Mouse (Mus musculus) hindbrain, embryonic 15.5 days (tissue): ENCODE measurements around the gene Ddx54. TPM values are rescaled to one million over a fixed set of nuclear protein-coding genes. Genes with fewer than 3 reads are reported as not detected.
A peak's percentile ranks its signal among the peaks of the same experiment; 100 is the strongest.

Source experiments
- ATAC-seq: fragments of 200-750 bp; cut with Nextera tagmentation; 2 replicates; pipeline ENCODE4 v1.8.0; 2017; ENCODE audit warnings: low read depth, moderate number of reproducible peaks, moderate TSS enrichment; ENCODE audit not compliant: low FRiP score
- H3K27ac ChIP-seq: fragments of 300-500 bp; sonication (generic); replicated peaks from 2 replicates; pipeline ENCODE4 v1.5.1; 2015; ENCODE audit warnings: mild to moderate bottlenecking, inconsistent platforms
- H3K27me3 ChIP-seq: fragments of 300-500 bp; sonication (generic); 2 replicates; pipeline ENCODE4 v1.6.1; 2015; ENCODE audit warnings: control low read depth, inconsistent platforms
- H3K36me3 ChIP-seq: fragments of 300-500 bp; sonication (generic); 2 replicates; pipeline ENCODE4 v1.6.1; 2015; ENCODE audit warnings: control low read depth, inconsistent platforms
- H3K4me1 ChIP-seq: fragments of 300-500 bp; sonication (generic); replicated peaks from 2 replicates; pipeline ENCODE4 v1.6.1; 2015; ENCODE audit warnings: control low read depth, inconsistent platforms
- H3K4me2 ChIP-seq: fragments of 300-500 bp; sonication (generic); 2 replicates; pipeline ENCODE4 v1.6.1; 2015; ENCODE audit warnings: moderate library complexity, mild to moderate bottlenecking, inconsistent platforms
- H3K4me3 ChIP-seq: fragments of 300-500 bp; sonication (generic); 2 replicates; pipeline ENCODE4 v1.5.1; 2015; ENCODE audit warnings: mild to moderate bottlenecking, inconsistent platforms
- H3K9ac ChIP-seq: fragments of 300-500 bp; sonication (generic); 2 replicates; pipeline ENCODE4 v1.6.1; 2015; ENCODE audit warnings: inconsistent platforms
- H3K9me3 ChIP-seq: fragments of 300-500 bp; sonication (generic); 2 replicates; pipeline ENCODE4 v1.6.1; 2016; ENCODE audit warnings: control low read depth, inconsistent platforms
- WGBS: fragments of 180-500 bp; shearing (Covaris S2); methylation state at CpG from one replicate; pipeline ENCODE4 v1.1.7; 2015; 5-methylcytosine and 5-hydroxymethylcytosine counted together
- polyA plus RNA-seq: library from polyadenylated mRNA; unstranded; fragments of >200 nt; fragmentation: Nextera tagmentation; extraction: Ambion mirVana; gene quantifications from 2 replicates; pipeline ENCODE4 v1.2.1, GENCODE M21; 2015

Ddx54 gene
- polyA plus RNA-seq, 1 experiment from 2014 or later, result 41.3 TPM

DNA sequence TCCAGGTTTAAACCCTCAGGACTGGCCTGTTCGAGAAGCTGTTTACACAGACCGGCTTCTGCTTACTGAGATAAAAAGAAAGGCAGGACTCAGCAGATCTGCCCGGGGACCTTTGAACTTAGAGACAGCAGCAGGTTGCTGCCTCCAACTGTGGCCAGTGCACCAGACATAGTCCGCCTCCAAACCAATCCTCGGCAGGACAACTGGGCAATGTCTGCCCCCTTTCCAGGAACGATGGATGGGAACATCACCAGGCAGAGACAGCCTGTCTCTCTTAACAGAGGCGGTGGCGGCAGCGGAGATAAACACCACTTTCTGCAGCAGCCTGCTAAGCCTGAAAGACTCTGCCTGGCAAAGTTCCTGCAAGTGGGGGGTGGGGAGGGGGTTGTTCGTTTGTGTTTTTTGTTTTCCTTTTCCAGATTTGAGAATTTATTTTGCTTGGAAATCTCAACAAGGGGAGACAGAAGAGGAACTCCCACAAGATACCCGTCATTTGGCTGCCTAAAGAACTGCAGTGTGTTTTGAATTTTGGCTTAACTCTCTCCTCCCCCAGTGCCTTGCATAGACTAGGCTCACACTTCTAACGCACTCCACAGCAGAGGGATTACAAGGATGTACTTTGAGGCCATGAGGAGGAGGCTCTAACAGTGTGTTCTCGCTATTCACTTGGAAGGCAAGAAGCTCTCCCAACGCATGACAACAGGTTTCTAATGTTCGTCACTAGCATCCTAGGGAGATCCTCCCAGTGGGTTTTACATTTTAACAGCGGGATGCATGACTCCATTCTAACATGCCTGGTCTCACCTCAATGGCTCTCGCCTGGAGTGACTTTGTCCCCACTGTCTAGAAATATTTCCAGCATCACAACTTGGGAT, 25.6 kb upstream of the Ddx54 start:
- ATAC-seq, result no peak
- Histone ChIP-seq H3K27me3 (no peaks in the 10 kb centered on the region), H3K9me3 (no peaks in the 10 kb centered on the region), H3K4me1 (peaks cover 31% of the 10 kb centered on the region), H3K4me3 (peak overlapping the region; percentile 73), H3K9ac (peak overlapping the region; percentile 79; the same call in 1 of the 2 replicates), H3K27ac (peak overlapping the region; percentile 74), H3K4me2 (peak overlapping the region; percentile 93), H3K36me3 (0 out of 2 replicates have a peak, but pooled peaks cover 8% of the 10 kb centered on the region)
- WGBS, result 12% methylated on average over 17 of the region's 17 CpGs

DNA sequence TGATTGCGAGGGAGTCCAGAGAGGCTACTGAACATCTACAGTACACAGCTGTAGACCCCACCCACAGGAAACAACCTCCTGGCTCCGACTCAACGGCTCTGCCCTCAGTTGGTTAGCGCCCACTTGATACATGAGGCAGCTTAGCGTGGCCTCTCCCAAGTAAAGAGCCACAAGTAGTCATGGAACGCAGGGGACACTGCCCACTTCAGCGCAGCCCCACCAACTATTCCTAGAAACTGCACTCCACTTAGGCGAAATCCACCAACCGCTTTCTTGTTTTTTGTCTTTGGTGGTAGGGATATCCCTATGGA, 25.0 kb upstream of the Ddx54 start:
- peak overlapping the region; percentile 74 for H3K27ac ChIP-seq

DNA sequence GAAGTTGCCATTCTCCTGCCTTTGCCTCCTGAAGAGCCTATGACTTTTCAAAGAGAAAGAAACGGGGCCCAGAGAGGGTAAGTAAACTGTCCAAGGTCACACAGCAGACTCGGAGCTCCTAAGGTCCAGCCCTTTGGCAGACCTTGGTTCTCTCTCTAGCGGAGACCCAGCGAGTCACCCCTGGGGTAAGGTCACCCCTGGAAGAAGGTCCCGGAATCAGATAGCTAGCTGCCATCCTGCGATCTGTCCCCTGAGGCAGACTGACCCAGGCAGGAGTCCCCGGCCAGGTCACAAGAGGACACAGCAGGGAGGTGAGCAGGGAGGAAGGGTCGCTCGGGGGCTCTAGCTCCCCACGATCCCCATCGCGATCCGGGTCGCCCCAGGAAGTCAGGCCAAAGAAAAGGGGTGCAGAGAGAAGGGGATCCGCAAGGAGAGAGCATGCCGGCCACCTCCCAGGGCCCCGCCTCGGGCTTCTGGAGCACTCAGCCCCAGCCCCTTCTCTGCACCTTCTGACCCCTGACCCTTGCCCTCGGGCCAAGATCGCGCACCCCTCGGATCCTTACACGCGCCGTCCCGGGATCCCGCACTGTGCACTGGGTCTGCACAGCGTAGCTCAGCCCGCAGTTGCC, 24.5 kb upstream of the Ddx54 start:
- Histone ChIP-seq H3K36me3 (0 out of 2 replicates have a peak, but pooled peaks cover 8% of the 10 kb centered on the region), H3K27me3 (no peaks in the 10 kb centered on the region), H3K9me3 (no peaks in the 10 kb centered on the region), H3K9ac (peak overlapping the region; percentile 79), H3K4me1 (peaks cover 31% of the 10 kb centered on the region), H3K27ac (peak overlapping the region; percentile 74), H3K4me2 (peak overlapping the region; percentile 93), H3K4me3 (peak overlapping the region; percentile 73)
- 2% methylated on average over 24 of the region's 29 CpGs for WGBS
- no peak for ATAC-seq

More for the DNA sequence above, 25.0 kb upstream of the Ddx54 start:
- Histone ChIP-seq H3K9ac (peak overlapping the region; percentile 79), H3K9me3 (no peaks in the 10 kb centered on the region), H3K4me1 (peaks cover 31% of the 10 kb centered on the region), H3K4me2 (peak overlapping the region; percentile 93), H3K4me3 (peak overlapping the region; percentile 73), H3K27me3 (no peaks in the 10 kb centered on the region), H3K36me3 (0 out of 2 replicates have a peak, but pooled peaks cover 8% of the 10 kb centered on the region)
- WGBS, result 35% methylated on average over 9 of the region's 9 CpGs
- no peak for ATAC-seq

DNA sequence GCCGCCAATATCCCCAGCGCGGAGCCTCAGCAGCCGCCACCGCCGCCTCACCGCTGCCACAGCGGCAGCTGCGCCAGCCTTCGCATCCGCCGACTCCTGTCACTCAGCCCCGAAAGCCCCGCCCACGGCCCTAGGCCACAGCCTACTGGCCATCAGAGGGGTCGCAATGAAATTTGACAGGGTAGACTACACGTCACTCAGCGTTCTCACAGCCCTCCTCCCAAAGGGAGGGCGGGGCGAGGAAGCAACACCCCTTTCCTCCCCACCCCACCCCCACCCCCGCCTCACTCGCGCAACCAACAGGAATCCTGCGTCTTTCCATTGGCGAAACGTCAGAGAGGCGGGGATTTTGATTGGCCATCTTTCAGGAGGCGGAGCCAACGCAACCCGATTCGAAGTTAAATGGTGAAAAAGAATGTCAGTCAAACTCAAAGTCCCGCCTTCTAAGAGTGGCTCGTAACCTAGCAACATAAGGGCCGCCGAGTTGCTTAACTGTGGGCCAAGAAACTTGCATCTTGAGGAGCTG, 23.9 kb upstream of the Ddx54 start, which contains the start of the genes Tpcn1 and Iqcd:
TSS of gene Tpcn1 (minus strand) at position 105 of the 526 bp plus-strand sequence.
TSS of gene Iqcd (plus strand) at position 448 of the 526 bp plus-strand sequence.
- Histone ChIP-seq H3K36me3 (0 out of 2 replicates have a peak, but pooled peaks cover 5% of the 10 kb centered on the region), H3K9me3 (no peaks in the 10 kb centered on the region), H3K27ac (peak within 1 kb of the TSS; percentile 74), H3K27me3 (no peaks in the 10 kb centered on the region), H3K4me1 (peaks cover 31% of the 10 kb centered on the region), H3K4me3 (peak within 1 kb of the TSS; percentile 73), H3K9ac (peak within 1 kb of the TSS; percentile 79), H3K4me2 (peak within 1 kb of the TSS; percentile 93)
- peak; percentile 98 for ATAC-seq
- 0% methylated on average over 35 of the region's 35 CpGs for WGBS

DNA sequence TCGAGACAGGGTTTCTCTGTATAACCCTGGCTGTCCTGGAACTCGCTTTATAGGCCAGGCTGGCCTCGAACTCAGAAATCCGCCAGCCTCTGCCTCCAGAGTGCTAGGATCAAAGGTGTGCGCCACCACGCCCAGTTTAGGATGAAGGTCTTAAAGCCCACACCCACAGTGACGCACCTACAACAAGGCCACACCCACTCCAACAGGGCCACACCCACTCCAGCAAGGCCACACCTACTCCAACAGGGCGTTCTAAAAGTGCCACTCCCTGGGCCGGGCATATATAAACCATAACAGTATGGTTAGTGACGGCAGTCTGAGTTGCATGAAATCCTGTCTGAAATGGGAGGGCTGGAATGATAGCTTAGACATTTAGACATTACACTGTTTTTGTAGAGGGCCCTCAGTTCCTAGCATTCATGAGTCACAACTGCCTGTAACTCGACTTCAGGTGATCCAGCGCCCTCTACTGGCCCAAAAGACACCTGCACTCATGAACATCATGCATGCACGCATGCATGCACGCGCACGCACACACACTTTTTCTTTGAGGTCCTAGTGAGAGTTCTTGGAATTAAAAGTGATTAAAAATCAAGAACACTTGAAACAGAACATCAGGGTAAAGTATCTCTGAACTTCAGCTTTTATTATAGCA, 22.1 kb upstream of the Ddx54 start:
- Histone ChIP-seq H3K9ac (no peak overlapping the region), H3K4me2 (no peak overlapping the region), H3K27ac (no peak overlapping the region), H3K36me3 (no peaks in the 10 kb centered on the region), H3K27me3 (no peaks in the 10 kb centered on the region), H3K4me1 (peaks cover 27% of the 10 kb centered on the region), H3K4me3 (no peak overlapping the region), H3K9me3 (no peaks in the 10 kb centered on the region)
- 78% methylated on average over 16 of the region's 16 CpGs for WGBS
- no peak for ATAC-seq

DNA sequence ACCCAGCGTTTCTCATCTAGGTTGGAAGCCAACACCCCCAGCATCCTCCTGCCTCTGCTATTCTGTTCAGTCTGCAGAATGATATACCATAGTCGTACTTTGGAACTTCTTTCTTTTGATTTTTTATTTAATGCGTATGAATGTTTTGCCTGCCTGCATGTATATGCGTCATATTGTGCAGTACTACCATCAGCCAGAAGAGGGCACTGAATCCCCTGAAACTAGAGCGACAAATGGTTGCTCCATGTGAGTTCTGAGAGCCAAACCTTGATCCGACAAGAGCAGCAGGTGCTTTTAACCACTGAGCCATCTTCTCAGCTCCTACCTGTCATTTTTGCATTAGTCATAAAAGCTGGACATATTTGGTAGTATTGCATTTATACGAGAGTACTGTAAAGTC, 20.4 kb upstream of the Ddx54 start:
- WGBS, result 70% methylated on average over 7 of the region's 7 CpGs
- ATAC-seq, result no peak
- Histone ChIP-seq H3K27ac (no peak overlapping the region), H3K27me3 (no peaks in the 10 kb centered on the region), H3K4me2 (no peak overlapping the region), H3K4me1 (peaks cover 16% of the 10 kb centered on the region), H3K4me3 (no peak overlapping the region), H3K9me3 (no peaks in the 10 kb centered on the region), H3K36me3 (no peaks in the 10 kb centered on the region), H3K9ac (no peak overlapping the region)

DNA sequence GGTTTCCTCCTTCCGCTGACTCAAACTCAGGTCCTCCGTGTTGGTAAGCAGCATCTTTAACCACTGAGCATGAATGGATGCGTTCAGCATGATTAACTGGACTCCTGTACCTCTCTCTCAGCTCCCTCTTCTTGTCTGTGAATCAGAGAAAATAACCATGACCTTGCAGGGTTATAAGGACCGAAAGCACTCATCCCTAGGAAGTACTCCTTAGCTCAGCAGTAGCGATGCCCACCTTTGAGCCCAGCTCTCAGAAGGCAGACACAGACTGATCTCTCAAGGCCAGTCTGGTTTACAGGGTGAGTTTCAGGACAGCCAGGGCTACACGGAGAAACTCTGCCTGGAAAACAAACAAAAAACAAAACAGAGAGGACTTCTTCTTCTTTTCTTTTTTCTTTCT, 18.1 kb upstream of the Ddx54 start:
- H3K4me1 ChIP-seq, result no peaks in the 10 kb centered on the region
- H3K27ac ChIP-seq, result no peak overlapping the region
- no peaks in the 10 kb centered on the region for H3K9me3 ChIP-seq
- H3K36me3 ChIP-seq, result no peaks in the 10 kb centered on the region
- no peak overlapping the region for H3K4me3 ChIP-seq
- no peak overlapping the region for H3K4me2 ChIP-seq
- no peak for ATAC-seq
- no peak overlapping the region for H3K9ac ChIP-seq
- 80% methylated on average over 6 of the region's 6 CpGs for WGBS
- no peaks in the 10 kb centered on the region for H3K27me3 ChIP-seq

DNA sequence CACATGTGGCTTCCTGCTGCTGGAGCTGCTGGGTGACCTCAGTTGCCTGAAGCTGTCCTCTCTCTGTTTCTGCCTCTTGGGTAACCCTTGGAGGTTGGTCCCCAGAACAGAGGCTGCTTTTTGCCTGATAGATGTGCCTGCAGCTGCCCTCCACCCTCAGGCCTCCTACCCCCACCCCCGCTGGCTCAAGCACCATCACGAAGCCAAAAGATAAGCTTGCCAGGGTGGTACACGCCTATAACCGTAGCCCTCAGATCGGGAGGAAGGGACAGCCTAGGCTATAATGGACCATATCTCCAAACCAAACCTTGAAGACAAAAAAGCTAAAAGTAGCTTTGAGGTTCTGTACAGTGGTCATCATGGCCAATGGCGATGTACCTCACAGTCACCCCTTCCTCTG, 12.9 kb upstream of the Ddx54 start:
- no peak for ATAC-seq
- Histone ChIP-seq H3K4me3 (no peak overlapping the region), H3K9me3 (no peaks in the 10 kb centered on the region), H3K27ac (no peak overlapping the region), H3K4me2 (no peak overlapping the region), H3K9ac (no peak overlapping the region), H3K36me3 (no peaks in the 10 kb centered on the region), H3K4me1 (no peaks in the 10 kb centered on the region), H3K27me3 (no peaks in the 10 kb centered on the region)
- WGBS, result 96% methylated on average over 6 of the region's 6 CpGs

DNA sequence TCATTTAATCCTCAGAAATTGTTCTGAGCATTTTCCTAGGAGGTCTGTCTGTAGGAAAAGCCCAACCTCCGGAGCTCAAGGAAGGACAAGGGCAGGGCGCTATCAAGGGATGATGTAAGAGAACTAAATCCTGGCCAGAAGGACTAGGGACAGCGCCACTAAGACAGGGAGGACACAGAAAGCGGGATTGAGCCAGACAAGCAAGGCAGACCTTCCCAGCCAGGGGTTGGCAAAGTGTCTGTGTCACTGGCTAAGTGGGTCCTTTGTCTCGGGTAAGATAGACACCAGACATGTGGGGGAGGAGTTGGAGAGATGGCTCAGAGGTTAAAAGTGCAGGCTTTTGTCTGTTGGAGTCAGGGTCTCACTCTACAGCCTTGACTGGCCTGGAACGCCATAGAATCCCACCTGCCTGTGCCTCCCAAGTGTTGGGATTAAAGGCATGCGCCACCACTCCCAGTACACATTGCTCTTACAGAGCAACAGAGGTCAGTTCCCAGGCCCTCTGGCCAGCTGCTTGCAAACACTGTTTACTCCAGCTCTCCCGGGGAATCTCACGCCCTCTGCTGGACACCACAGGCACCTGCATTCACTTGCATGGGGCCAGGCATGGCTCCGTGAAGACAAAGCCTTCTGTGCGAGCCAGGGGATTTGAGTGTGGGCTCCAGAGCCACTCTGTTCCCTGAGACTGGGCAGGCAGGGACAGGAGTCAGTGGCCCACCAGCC, 11.4 kb upstream of the Ddx54 start:
- WGBS, result 59% methylated on average over 11 of the region's 11 CpGs
- ATAC-seq, result no peak

DNA sequence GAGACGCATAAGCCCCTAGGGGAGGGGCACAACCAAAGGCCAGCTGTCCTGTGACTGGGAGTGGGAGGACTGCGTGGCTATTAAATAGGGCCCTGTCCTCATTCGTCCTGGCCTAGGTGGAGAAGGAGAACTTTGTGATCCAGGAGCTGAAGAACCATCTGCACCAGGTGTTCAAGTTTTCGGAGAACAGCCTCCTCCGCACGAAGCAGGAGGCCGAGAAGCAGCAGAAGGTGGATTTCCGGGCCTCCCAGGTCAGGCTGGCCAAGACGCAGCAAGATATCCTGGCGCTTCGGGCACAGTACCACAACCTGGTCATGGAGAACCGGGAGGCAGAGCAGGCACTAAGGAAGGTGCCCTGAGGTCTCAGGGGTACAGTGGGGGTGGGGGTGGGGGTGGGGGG, 10.3 kb upstream of the Ddx54 start:
- Histone ChIP-seq H3K36me3 (no peaks in the 10 kb centered on the region), H3K9ac (no peak overlapping the region), H3K27ac (no peak overlapping the region), H3K4me1 (peaks cover 6% of the 10 kb centered on the region), H3K27me3 (no peaks in the 10 kb centered on the region), H3K9me3 (no peaks in the 10 kb centered on the region), H3K4me3 (no peak overlapping the region), H3K4me2 (no peak overlapping the region)
- WGBS, result 89% methylated on average over 12 of the region's 12 CpGs
- ATAC-seq, result no peak

More for the DNA sequence above, 11.4 kb upstream of the Ddx54 start:
- H3K9ac ChIP-seq, result no peak overlapping the region
- no peaks in the 10 kb centered on the region for H3K9me3 ChIP-seq
- no peak overlapping the region for H3K4me2 ChIP-seq
- H3K4me3 ChIP-seq, result no peak overlapping the region
- no peak overlapping the region for H3K27ac ChIP-seq
- no peaks in the 10 kb centered on the region for H3K27me3 ChIP-seq
- peaks cover 6% of the 10 kb centered on the region for H3K4me1 ChIP-seq
- H3K36me3 ChIP-seq, result no peaks in the 10 kb centered on the region

DNA sequence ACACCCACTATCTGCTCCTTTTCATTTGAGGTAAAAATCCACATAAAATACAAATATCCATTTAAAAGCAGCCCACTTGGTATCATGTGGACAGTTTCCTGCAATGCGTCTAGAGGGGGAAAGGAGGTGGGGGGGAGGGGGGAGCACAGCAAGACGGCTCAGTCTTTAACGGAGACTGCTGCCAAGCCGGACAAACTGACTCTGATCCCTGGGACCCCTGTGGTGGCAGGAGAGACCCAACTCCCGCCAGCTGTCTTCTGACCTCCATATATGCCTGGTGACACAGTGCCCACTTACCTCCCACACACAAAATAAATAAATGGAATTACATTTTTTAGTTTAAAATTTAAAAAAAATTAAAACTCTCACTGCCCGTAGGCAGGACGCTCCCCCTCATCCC, 9.0 kb upstream of the Ddx54 start:
- WGBS, result 58% methylated on average over 7 of the region's 7 CpGs

More for the DNA sequence above, 9.0 kb upstream of the Ddx54 start:
- no peak overlapping the region for H3K27ac ChIP-seq
- no peak overlapping the region for H3K9ac ChIP-seq
- peaks cover 3% of the 10 kb centered on the region; the same call in 1 of the 2 replicates for H3K36me3 ChIP-seq
- H3K9me3 ChIP-seq, result no peaks in the 10 kb centered on the region
- H3K4me1 ChIP-seq, result peaks cover 6% of the 10 kb centered on the region
- H3K27me3 ChIP-seq, result no peaks in the 10 kb centered on the region
- no peak overlapping the region for H3K4me3 ChIP-seq
- no peak for ATAC-seq
- no peak overlapping the region for H3K4me2 ChIP-seq
